Mouse (Mus musculus): ENCODE measurements at regions not wholly inside any gene's neighbourhood (a gene's known extent, or its start where the extent isn't known, plus 50 kb on each side); places are given as distances from the start of the nearest gene placed in this dataset.

GRCm38 (mm10) chr6:99833323-99833722 lies 107.1 kb upstream of the Prok2 start:
- TF ChIP-seq CTCF (IDR thresholded peaks at IDR 0.05) = no peak
- TF ChIP-seq EP300 (IDR thresholded peaks at IDR 0.05; ENCODE audit: insufficient read depth, low read depth, low read length) = no peak
- no peak for TF ChIP-seq POLR2A (IDR thresholded peaks at IDR 0.05; ENCODE audit: insufficient read depth, low read depth, low read length)
